Mouse (Mus musculus): ENCODE data around the gene Cap2. TPM values are rescaled to one million over a fixed set of nuclear protein-coding genes. Genes with fewer than 3 reads are reported as not detected.

The Cap2 gene
- not detected in 2 replicates for polyA plus RNA-seq (2012; ENCODE audit: insufficient read depth, insufficient read length, missing spikeins)

DNA sequence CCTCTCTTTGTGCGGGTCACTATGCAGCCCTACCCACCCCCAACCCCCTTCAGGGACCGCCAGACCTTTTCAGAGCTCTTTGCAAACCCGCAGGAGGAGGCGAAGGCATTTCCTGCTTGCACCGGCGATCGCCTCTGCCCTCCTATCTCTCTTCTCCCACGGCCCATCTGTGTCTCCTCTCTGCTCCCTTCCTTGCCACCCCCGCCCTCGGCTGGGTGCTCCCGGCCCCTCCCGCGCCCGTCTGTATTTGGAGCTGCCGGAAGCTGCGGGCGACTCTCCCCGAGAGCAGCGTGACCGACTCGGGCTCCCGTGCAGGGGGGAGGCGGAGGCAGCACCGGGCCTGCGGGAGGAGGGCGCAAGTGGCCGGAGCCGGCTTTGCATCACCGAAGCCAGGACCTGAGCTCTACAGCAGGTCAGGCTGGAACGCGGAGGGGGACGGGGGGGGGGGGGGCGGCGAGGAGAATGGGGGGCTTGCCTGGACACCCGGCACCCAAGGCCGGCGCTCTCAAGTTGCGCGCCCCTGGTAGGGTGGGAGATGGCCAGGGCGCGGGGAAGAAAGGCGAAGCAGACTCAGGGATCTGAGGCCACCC, at the start of gene Cap2:
Cap2 (plus strand) TSS at position 49 of the 590 bp plus-strand sequence.
- Histone ChIP-seq H3K27ac (ENCODE audit: insufficient read depth, low read depth, low read length) (no peak within 1 kb of the TSS), H3K4me3 (ENCODE audit: insufficient read depth, low read length) (0 out of 2 replicates have a peak within 1 kb of the TSS, but pooled peaks have one; percentile 3), H3K4me1 (ENCODE audit: control insufficient read depth, insufficient read depth, low read length) (no peaks in the 10 kb centered on the region)
- no peak for TF ChIP-seq CTCF (IDR thresholded peaks at IDR 0.05; ENCODE audit: low read depth, low read length)
- no peak for TF ChIP-seq POLR2A (IDR thresholded peaks at IDR 0.05; ENCODE audit: borderline replicate concordance, low read depth, low read length)

DNA sequence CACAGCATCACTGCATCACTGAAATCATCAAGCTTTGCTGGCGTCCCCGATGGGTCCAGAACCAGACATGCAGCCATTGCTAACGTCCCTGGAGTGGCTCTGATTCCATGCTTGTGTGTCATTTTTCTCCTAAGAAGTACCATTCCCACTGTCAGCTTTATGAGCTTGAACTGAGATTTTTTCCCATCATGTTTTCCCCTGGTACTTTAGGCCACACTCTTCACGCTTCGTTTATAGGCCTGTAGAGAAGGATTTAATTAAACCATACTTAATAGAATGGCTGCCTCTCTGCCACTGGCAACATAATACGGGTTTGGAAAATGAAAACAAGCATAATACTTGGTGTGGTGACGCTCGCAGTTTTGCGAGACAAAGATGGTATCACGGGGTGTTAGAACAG, 42.1 kb upstream of the Cap2 start:
- no peak overlapping the region for H3K4me3 ChIP-seq (ENCODE audit: insufficient read depth, low read length)
- no peaks in the 10 kb centered on the region for H3K4me1 ChIP-seq (ENCODE audit: control insufficient read depth, insufficient read depth, low read length)
- TF ChIP-seq CTCF (IDR thresholded peaks at IDR 0.05; ENCODE audit: low read depth, low read length) (no peak), POLR2A (IDR thresholded peaks at IDR 0.05; ENCODE audit: borderline replicate concordance, low read depth, low read length) (no peak)
- no peak overlapping the region for H3K27ac ChIP-seq (ENCODE audit: insufficient read depth, low read depth, low read length)

DNA sequence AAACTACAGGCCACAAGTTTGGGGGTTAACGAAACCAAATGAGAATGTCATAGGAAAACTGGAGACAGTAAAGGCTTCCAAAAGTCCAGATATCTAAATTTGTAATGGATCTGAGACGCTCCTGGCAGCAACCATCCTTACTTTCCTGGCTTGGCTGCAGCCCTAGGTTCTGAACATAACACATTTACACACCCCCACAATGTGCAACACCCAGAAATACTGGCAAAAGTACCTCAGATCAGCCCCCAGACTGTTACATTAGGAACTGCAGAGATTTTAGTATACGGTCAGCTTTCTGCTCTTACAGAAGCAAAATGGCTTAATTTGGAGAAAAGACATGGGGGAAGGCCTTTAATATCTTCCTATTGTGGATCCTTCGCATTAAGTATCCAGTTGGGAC, 39.4 kb upstream of the Cap2 start:
- Histone ChIP-seq H3K4me1 (ENCODE audit: control insufficient read depth, insufficient read depth, low read length) (no peaks in the 10 kb centered on the region), H3K4me3 (ENCODE audit: insufficient read depth, low read length) (no peak overlapping the region), H3K27ac (ENCODE audit: insufficient read depth, low read depth, low read length) (no peak overlapping the region)
- TF ChIP-seq POLR2A (IDR thresholded peaks at IDR 0.05; ENCODE audit: borderline replicate concordance, low read depth, low read length) (no peak), CTCF (IDR thresholded peaks at IDR 0.05; ENCODE audit: low read depth, low read length) (no peak)

DNA sequence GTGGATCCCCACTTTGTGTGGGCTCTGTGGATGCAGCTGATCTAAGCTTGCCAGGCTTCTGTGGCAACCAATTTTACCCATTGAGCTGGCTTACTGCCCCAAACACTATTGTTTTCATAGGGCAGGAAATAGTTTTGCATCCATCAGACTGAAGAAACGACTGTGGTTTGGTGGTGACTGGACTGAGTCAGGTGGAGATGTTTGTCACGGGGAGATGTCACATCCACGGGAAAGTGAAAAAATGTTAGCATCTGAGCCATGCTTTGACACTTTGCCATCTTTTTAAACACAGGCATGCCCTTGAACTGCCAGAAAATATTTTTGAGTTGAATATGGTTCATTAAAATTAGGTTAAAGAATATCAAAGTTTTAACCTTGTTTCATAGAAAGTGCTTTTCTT, 37.9 kb upstream of the Cap2 start:
- TF ChIP-seq POLR2A (IDR thresholded peaks at IDR 0.05; ENCODE audit: borderline replicate concordance, low read depth, low read length) (no peak), CTCF (IDR thresholded peaks at IDR 0.05; ENCODE audit: low read depth, low read length) (no peak)
- Histone ChIP-seq H3K4me1 (ENCODE audit: control insufficient read depth, insufficient read depth, low read length) (no peaks in the 10 kb centered on the region), H3K4me3 (ENCODE audit: insufficient read depth, low read length) (no peak overlapping the region), H3K27ac (ENCODE audit: insufficient read depth, low read depth, low read length) (no peak overlapping the region)

- no peak overlapping the region for H3K27ac ChIP-seq (ENCODE audit: insufficient read depth, low read depth, low read length)
- no peaks in the 10 kb centered on the region for H3K4me1 ChIP-seq (ENCODE audit: control insufficient read depth, insufficient read depth, low read length)
- TF ChIP-seq CTCF (IDR thresholded peaks at IDR 0.05; ENCODE audit: low read depth, low read length) (no peak), POLR2A (IDR thresholded peaks at IDR 0.05; ENCODE audit: borderline replicate concordance, low read depth, low read length) (no peak)
- H3K4me3 ChIP-seq (ENCODE audit: insufficient read depth, low read length): no peak overlapping the region
Measured at GRCm38 (mm10) chr13:46468251-46468650, 33.4 kb upstream of the Cap2 start.

DNA sequence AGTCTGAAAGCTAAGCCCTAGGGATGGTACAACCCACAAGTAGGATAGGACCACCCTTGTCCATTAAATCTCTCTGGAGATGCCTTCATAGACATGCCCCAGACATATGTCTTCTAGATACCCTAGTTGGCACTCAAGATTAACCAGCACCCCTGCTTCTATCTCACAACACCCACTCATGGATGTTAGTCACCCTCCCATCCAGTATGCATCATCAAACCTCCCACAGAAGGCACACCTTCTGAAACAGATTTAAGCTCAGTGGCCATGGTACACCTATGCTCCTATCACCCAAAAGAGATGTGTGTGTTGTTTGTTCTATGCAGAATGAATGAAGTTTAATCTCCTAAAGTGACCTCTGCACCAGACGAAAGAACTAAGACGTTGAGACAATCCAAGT, 32.1 kb upstream of the Cap2 start:
- TF ChIP-seq CTCF (IDR thresholded peaks at IDR 0.05; ENCODE audit: low read depth, low read length) (no peak), POLR2A (IDR thresholded peaks at IDR 0.05; ENCODE audit: borderline replicate concordance, low read depth, low read length) (no peak)
- no peak overlapping the region for H3K4me3 ChIP-seq (ENCODE audit: insufficient read depth, low read length)

GRCm38 (mm10) chr13:46481271-46481670, 20.4 kb upstream of the Cap2 start:
- TF ChIP-seq POLR2A (IDR thresholded peaks at IDR 0.05; ENCODE audit: borderline replicate concordance, low read depth, low read length) (no peak), CTCF (IDR thresholded peaks at IDR 0.05; ENCODE audit: low read depth, low read length) (no peak)
- Histone ChIP-seq H3K27ac (ENCODE audit: insufficient read depth, low read depth, low read length) (no peak overlapping the region), H3K4me1 (ENCODE audit: control insufficient read depth, insufficient read depth, low read length) (no peaks in the 10 kb centered on the region), H3K4me3 (ENCODE audit: insufficient read depth, low read length) (no peak overlapping the region)

More for the DNA sequence above, 32.1 kb upstream of the Cap2 start:
- H3K27ac ChIP-seq (ENCODE audit: insufficient read depth, low read depth, low read length): no peak overlapping the region
- H3K4me1 ChIP-seq (ENCODE audit: control insufficient read depth, insufficient read depth, low read length): no peaks in the 10 kb centered on the region

DNA sequence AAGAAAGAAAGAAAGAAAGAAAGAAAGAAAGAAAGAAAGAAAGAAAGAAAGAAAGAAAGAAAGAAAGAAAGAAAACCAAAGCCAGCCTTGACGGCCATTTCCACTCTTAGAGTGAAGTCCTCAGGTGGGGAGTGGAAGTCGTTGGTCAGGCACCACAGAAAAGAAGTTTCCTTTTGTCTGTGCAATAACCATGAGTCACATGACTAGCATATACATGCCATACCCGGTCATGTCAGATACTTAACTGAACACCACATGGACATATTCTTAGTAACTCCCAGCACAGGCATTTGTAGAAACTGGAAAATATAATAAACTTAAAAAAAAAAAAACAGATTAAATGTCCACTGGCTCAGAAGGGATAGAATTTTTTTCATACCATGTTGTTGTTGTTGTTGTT, 16.0 kb upstream of the Cap2 start:
- no peak overlapping the region for H3K4me3 ChIP-seq (ENCODE audit: insufficient read depth, low read length)
- TF ChIP-seq CTCF (IDR thresholded peaks at IDR 0.05; ENCODE audit: low read depth, low read length): no peak
- TF ChIP-seq POLR2A (IDR thresholded peaks at IDR 0.05; ENCODE audit: borderline replicate concordance, low read depth, low read length): no peak

GRCm38 (mm10) chr13:46488166-46488565, 13.5 kb upstream of the Cap2 start:
- no peak for TF ChIP-seq CTCF (IDR thresholded peaks at IDR 0.05; ENCODE audit: low read depth, low read length)
- no peak for TF ChIP-seq POLR2A (IDR thresholded peaks at IDR 0.05; ENCODE audit: borderline replicate concordance, low read depth, low read length)
- Histone ChIP-seq H3K4me1 (ENCODE audit: control insufficient read depth, insufficient read depth, low read length) (no peaks in the 10 kb centered on the region), H3K27ac (ENCODE audit: insufficient read depth, low read depth, low read length) (no peak overlapping the region), H3K4me3 (ENCODE audit: insufficient read depth, low read length) (no peak overlapping the region)

More for the DNA sequence above, 16.0 kb upstream of the Cap2 start:
- no peaks in the 10 kb centered on the region for H3K4me1 ChIP-seq (ENCODE audit: control insufficient read depth, insufficient read depth, low read length)
- H3K27ac ChIP-seq (ENCODE audit: insufficient read depth, low read depth, low read length): no peak overlapping the region

- Histone ChIP-seq H3K4me3 (ENCODE audit: insufficient read depth, low read length) (no peak overlapping the region), H3K4me1 (ENCODE audit: control insufficient read depth, insufficient read depth, low read length) (no peaks in the 10 kb centered on the region), H3K27ac (ENCODE audit: insufficient read depth, low read depth, low read length) (no peak overlapping the region)
- TF ChIP-seq POLR2A (IDR thresholded peaks at IDR 0.05; ENCODE audit: borderline replicate concordance, low read depth, low read length): no peak
- no peak for TF ChIP-seq CTCF (IDR thresholded peaks at IDR 0.05; ENCODE audit: low read depth, low read length)
Measured at GRCm38 (mm10) chr13:46490644-46491043, 11.0 kb upstream of the Cap2 start.

Measured in bone marrow macrophage, adult 2 months (primary cell).